Mouse (Mus musculus): ENCODE data around the gene Nmnat1. TPM values are rescaled to one million over a fixed set of nuclear protein-coding genes. Genes with fewer than 3 reads are reported as not detected.
"Not testable (repeated sequence)": the region's sequence is repeated elsewhere in the genome, so short reads cannot be mapped to it uniquely, and the experiment has no call there.

Nmnat1 gene
- polyA plus RNA-seq, 1 experiment: 22.9 TPM

GRCm38 (mm10) chr4:149477078-149477477, 7.9 kb downstream of the Nmnat1 start, which contains the start of gene Tmem274:
Gene Tmem274, plus strand, starts transcription at chr4:149477378.
- 0 out of 2 replicates have a peak, but pooled peaks cover 3% of the 10 kb centered on the region for H3K36me3 ChIP-seq (ENCODE audit: control insufficient read depth, insufficient read depth, low read length)
- no peaks in the 10 kb centered on the region for H3K27me3 ChIP-seq (ENCODE audit: control insufficient read depth, insufficient read depth, low read length)
- peaks cover 2% of the 10 kb centered on the region; the same call in 1 of the 2 replicates for H3K4me1 ChIP-seq (replicated peaks; ENCODE audit: control insufficient read depth, insufficient read depth, low read length)
- 93% methylated on average over 11 of the region's 11 CpGs for WGBS
- no peak within 1 kb of the TSS for H3K27ac ChIP-seq (ENCODE audit: control insufficient read depth, insufficient read depth, low read length)
- no peak for TF ChIP-seq POLR2A (IDR thresholded peaks at IDR 0.05; ENCODE audit: control insufficient read depth, extremely low read depth, insufficient read depth, low read length, poor library complexity)
- no peak within 1 kb of the TSS for H3K4me3 ChIP-seq (ENCODE audit: control insufficient read depth, insufficient read depth, low read length)
- no peak for DNase-seq

GRCm38 (mm10) chr4:149475096-149475495, 9.9 kb downstream of the Nmnat1 start:
- no peak for DNase-seq
- TF ChIP-seq CTCF (IDR thresholded peaks at IDR 0.05; ENCODE audit: borderline replicate concordance, control insufficient read depth, extremely low read depth, insufficient read depth, low read length, poor library complexity) (no peak), POLR2A (IDR thresholded peaks at IDR 0.05; ENCODE audit: control insufficient read depth, extremely low read depth, insufficient read depth, low read length, poor library complexity) (no peak)
- H3K4me3 ChIP-seq (ENCODE audit: control insufficient read depth, insufficient read depth, low read length): no peak overlapping the region
- H3K27me3 ChIP-seq (ENCODE audit: control insufficient read depth, insufficient read depth, low read length): no peaks in the 10 kb centered on the region
- 0 out of 2 replicates have a peak, but pooled peaks cover 3% of the 10 kb centered on the region for H3K36me3 ChIP-seq (ENCODE audit: control insufficient read depth, insufficient read depth, low read length)
- H3K4me1 ChIP-seq (replicated peaks; ENCODE audit: control insufficient read depth, insufficient read depth, low read length): peaks cover 12% of the 10 kb centered on the region
- 93% methylated on average over 7 of the region's 7 CpGs for WGBS
- H3K27ac ChIP-seq (ENCODE audit: control insufficient read depth, insufficient read depth, low read length): no peak overlapping the region

GRCm38 (mm10) chr4:149469557-149469956, 15.4 kb downstream of the Nmnat1 start:
- Histone ChIP-seq H3K27ac (ENCODE audit: control insufficient read depth, insufficient read depth, low read length) (peak overlapping the region; percentile 99), H3K27me3 (ENCODE audit: control insufficient read depth, insufficient read depth, low read length) (no peaks in the 10 kb centered on the region), H3K4me1 (replicated peaks; ENCODE audit: control insufficient read depth, insufficient read depth, low read length) (peaks cover 42% of the 10 kb centered on the region), H3K36me3 (ENCODE audit: control insufficient read depth, insufficient read depth, low read length) (0 out of 2 replicates have a peak, but pooled peaks cover 3% of the 10 kb centered on the region), H3K4me3 (ENCODE audit: control insufficient read depth, insufficient read depth, low read length) (no peak overlapping the region)
- DNase-seq: peak; percentile 88
- TF ChIP-seq CTCF (IDR thresholded peaks at IDR 0.05; ENCODE audit: borderline replicate concordance, control insufficient read depth, extremely low read depth, insufficient read depth, low read length, poor library complexity) (no peak), POLR2A (IDR thresholded peaks at IDR 0.05; ENCODE audit: control insufficient read depth, extremely low read depth, insufficient read depth, low read length, poor library complexity) (no peak)
- 8% methylated on average over 3 of the region's 3 CpGs for WGBS

GRCm38 (mm10) chr4:149463435-149463950, 21.5 kb downstream of the Nmnat1 start:
- DNase-seq: peak; percentile 24
- Histone ChIP-seq H3K27me3 (ENCODE audit: control insufficient read depth, insufficient read depth, low read length) (no peaks in the 10 kb centered on the region), H3K4me1 (replicated peaks; ENCODE audit: control insufficient read depth, insufficient read depth, low read length) (peaks cover 45% of the 10 kb centered on the region), H3K4me3 (ENCODE audit: control insufficient read depth, insufficient read depth, low read length) (no peak overlapping the region), H3K27ac (ENCODE audit: control insufficient read depth, insufficient read depth, low read length) (no peak overlapping the region), H3K36me3 (ENCODE audit: control insufficient read depth, insufficient read depth, low read length) (no peaks in the 10 kb centered on the region)
- 94% methylated on average over 6 of the region's 6 CpGs for WGBS
- TF ChIP-seq CTCF (IDR thresholded peaks at IDR 0.05; ENCODE audit: borderline replicate concordance, control insufficient read depth, extremely low read depth, insufficient read depth, low read length, poor library complexity) (no peak), POLR2A (IDR thresholded peaks at IDR 0.05; ENCODE audit: control insufficient read depth, extremely low read depth, insufficient read depth, low read length, poor library complexity) (no peak)

GRCm38 (mm10) chr4:149462305-149462971, 22.6 kb downstream of the Nmnat1 start:
- Histone ChIP-seq H3K36me3 (ENCODE audit: control insufficient read depth, insufficient read depth, low read length) (no peaks in the 10 kb centered on the region), H3K4me1 (replicated peaks; ENCODE audit: control insufficient read depth, insufficient read depth, low read length) (peaks cover 41% of the 10 kb centered on the region), H3K27ac (ENCODE audit: control insufficient read depth, insufficient read depth, low read length) (no peak overlapping the region), H3K4me3 (ENCODE audit: control insufficient read depth, insufficient read depth, low read length) (no peak overlapping the region), H3K27me3 (ENCODE audit: control insufficient read depth, insufficient read depth, low read length) (no peaks in the 10 kb centered on the region)
- DNase-seq: no peak
- TF ChIP-seq CTCF (IDR thresholded peaks at IDR 0.05; ENCODE audit: borderline replicate concordance, control insufficient read depth, extremely low read depth, insufficient read depth, low read length, poor library complexity): no peak
- TF ChIP-seq POLR2A (IDR thresholded peaks at IDR 0.05; ENCODE audit: control insufficient read depth, extremely low read depth, insufficient read depth, low read length, poor library complexity): no peak
- WGBS: 63% methylated on average over 6 of the region's 6 CpGs

- peak; percentile 21 for DNase-seq
- peak overlapping the region; percentile 30; the same call in 1 of the 2 replicates for H3K27ac ChIP-seq (ENCODE audit: control insufficient read depth, insufficient read depth, low read length)
- TF ChIP-seq CTCF (IDR thresholded peaks at IDR 0.05; ENCODE audit: borderline replicate concordance, control insufficient read depth, extremely low read depth, insufficient read depth, low read length, poor library complexity) (no peak), POLR2A (IDR thresholded peaks at IDR 0.05; ENCODE audit: control insufficient read depth, extremely low read depth, insufficient read depth, low read length, poor library complexity) (no peak)
These were observed 23.3 kb downstream of the Nmnat1 start for GRCm38 (mm10) chr4:149461579-149462304.

GRCm38 (mm10) chr4:149460475-149460874, 24.5 kb downstream of the Nmnat1 start:
- 96% methylated on average over 2 of the region's 2 CpGs for WGBS

More at GRCm38 (mm10) chr4:149461579-149462304, 23.3 kb downstream of the Nmnat1 start:
- Histone ChIP-seq H3K27me3 (ENCODE audit: control insufficient read depth, insufficient read depth, low read length) (no peaks in the 10 kb centered on the region), H3K4me3 (ENCODE audit: control insufficient read depth, insufficient read depth, low read length) (no peak overlapping the region), H3K4me1 (replicated peaks; ENCODE audit: control insufficient read depth, insufficient read depth, low read length) (peaks cover 38% of the 10 kb centered on the region), H3K36me3 (ENCODE audit: control insufficient read depth, insufficient read depth, low read length) (no peaks in the 10 kb centered on the region)
- 28% methylated on average over 7 of the region's 7 CpGs for WGBS

More at GRCm38 (mm10) chr4:149460475-149460874, 24.5 kb downstream of the Nmnat1 start:
- H3K27me3 ChIP-seq (ENCODE audit: control insufficient read depth, insufficient read depth, low read length); H3K27ac ChIP-seq (ENCODE audit: control insufficient read depth, insufficient read depth, low read length); DNase-seq; H3K4me3 ChIP-seq (ENCODE audit: control insufficient read depth, insufficient read depth, low read length); H3K36me3 ChIP-seq (ENCODE audit: control insufficient read depth, insufficient read depth, low read length): not testable (repeated sequence)
- H3K4me1 ChIP-seq (replicated peaks; ENCODE audit: control insufficient read depth, insufficient read depth, low read length): peaks cover 32% of the 10 kb centered on the region
